Mouse (Mus musculus): ENCODE measurements around the gene Smad5. TPM values are rescaled to one million over a fixed set of nuclear protein-coding genes. Genes with fewer than 3 reads are reported as not detected.

Smad5 gene
- polyA plus RNA-seq, 1 experiment from 2014 or later, result 17.1 TPM

- Histone ChIP-seq H3K27ac (ENCODE audit: low read length) (no peak overlapping the region), H3K9ac (ENCODE audit: low read depth, low read length) (no peak overlapping the region), H3K4me1 (ENCODE audit: control insufficient read depth, insufficient read depth, low read length) (peaks cover 19% of the 10 kb centered on the region), H3K36me3 (ENCODE audit: control insufficient read depth, insufficient read depth, low read length) (no peaks in the 10 kb centered on the region), H3K27me3 (ENCODE audit: control insufficient read depth, insufficient read depth, low read depth, low read length) (peaks cover 24% of the 10 kb centered on the region), H3K4me2 (ENCODE audit: low read length) (no peak overlapping the region), H3K9me3 (replicated peaks; ENCODE audit: control insufficient read depth, low read length, poor library complexity, severe bottlenecking) (no peaks in the 10 kb centered on the region), H3K4me3 (ENCODE audit: low read depth, low read length) (no peak overlapping the region)
- ATAC-seq, result no peak
- WGBS, result 57% methylated on average over 6 of the region's 6 CpGs
Measured at GRCm38 (mm10) chr13:56755871-56756270, 53.1 kb downstream of the Smad5 start.

GRCm38 (mm10) chr13:56757201-56757600, 54.4 kb downstream of the Smad5 start:
- H3K4me2 ChIP-seq (ENCODE audit: low read length), result no peak overlapping the region
- peaks cover 14% of the 10 kb centered on the region for H3K27me3 ChIP-seq (ENCODE audit: control insufficient read depth, insufficient read depth, low read depth, low read length)
- 69% methylated on average over 12 of the region's 12 CpGs for WGBS
- no peaks in the 10 kb centered on the region for H3K36me3 ChIP-seq (ENCODE audit: control insufficient read depth, insufficient read depth, low read length)
- H3K9ac ChIP-seq (ENCODE audit: low read depth, low read length), result no peak overlapping the region
- H3K27ac ChIP-seq (ENCODE audit: low read length), result no peak overlapping the region
- no peaks in the 10 kb centered on the region for H3K9me3 ChIP-seq (replicated peaks; ENCODE audit: control insufficient read depth, low read length, poor library complexity, severe bottlenecking)
- peaks cover 16% of the 10 kb centered on the region for H3K4me1 ChIP-seq (ENCODE audit: control insufficient read depth, insufficient read depth, low read length)
- ATAC-seq, result no peak
- H3K4me3 ChIP-seq (ENCODE audit: low read depth, low read length), result no peak overlapping the region

- Histone ChIP-seq H3K36me3 (ENCODE audit: control insufficient read depth, insufficient read depth, low read length) (no peaks in the 10 kb centered on the region), H3K9me3 (replicated peaks; ENCODE audit: control insufficient read depth, low read length, poor library complexity, severe bottlenecking) (no peaks in the 10 kb centered on the region), H3K27me3 (ENCODE audit: control insufficient read depth, insufficient read depth, low read depth, low read length) (peaks cover 13% of the 10 kb centered on the region), H3K4me2 (ENCODE audit: low read length) (no peak overlapping the region), H3K9ac (ENCODE audit: low read depth, low read length) (no peak overlapping the region), H3K4me3 (ENCODE audit: low read depth, low read length) (no peak overlapping the region), H3K4me1 (ENCODE audit: control insufficient read depth, insufficient read depth, low read length) (peaks cover 12% of the 10 kb centered on the region), H3K27ac (ENCODE audit: low read length) (no peak overlapping the region)
- WGBS, result 22% methylated on average over 6 of the region's 6 CpGs
- no peak for ATAC-seq
Measured at GRCm38 (mm10) chr13:56758492-56758891, 55.7 kb downstream of the Smad5 start.

- ATAC-seq, result no peak
- peaks cover 11% of the 10 kb centered on the region for H3K4me1 ChIP-seq (ENCODE audit: control insufficient read depth, insufficient read depth, low read length)
- no peak overlapping the region for H3K4me3 ChIP-seq (ENCODE audit: low read depth, low read length)
- H3K9ac ChIP-seq (ENCODE audit: low read depth, low read length), result no peak overlapping the region
- no peaks in the 10 kb centered on the region for H3K36me3 ChIP-seq (ENCODE audit: control insufficient read depth, insufficient read depth, low read length)
- H3K4me2 ChIP-seq (ENCODE audit: low read length), result no peak overlapping the region
- WGBS, result 40% methylated on average over 13 of the region's 13 CpGs
- no peaks in the 10 kb centered on the region for H3K9me3 ChIP-seq (replicated peaks; ENCODE audit: control insufficient read depth, low read length, poor library complexity, severe bottlenecking)
- H3K27me3 ChIP-seq (ENCODE audit: control insufficient read depth, insufficient read depth, low read depth, low read length), result no peaks in the 10 kb centered on the region
- no peak overlapping the region for H3K27ac ChIP-seq (ENCODE audit: low read length)
Measured at GRCm38 (mm10) chr13:56762446-56763229, 59.8 kb downstream of the Smad5 start.

GRCm38 (mm10) chr13:56765284-56766032, 62.6 kb downstream of the Smad5 start:
- Histone ChIP-seq H3K4me2 (ENCODE audit: low read length) (no peak overlapping the region), H3K4me3 (ENCODE audit: low read depth, low read length) (no peak overlapping the region), H3K36me3 (ENCODE audit: control insufficient read depth, insufficient read depth, low read length) (no peaks in the 10 kb centered on the region), H3K27me3 (ENCODE audit: control insufficient read depth, insufficient read depth, low read depth, low read length) (no peaks in the 10 kb centered on the region), H3K9ac (ENCODE audit: low read depth, low read length) (peak overlapping the region; percentile 15; the same call in 1 of the 2 replicates), H3K27ac (ENCODE audit: low read length) (no peak overlapping the region), H3K9me3 (replicated peaks; ENCODE audit: control insufficient read depth, low read length, poor library complexity, severe bottlenecking) (no peaks in the 10 kb centered on the region), H3K4me1 (ENCODE audit: control insufficient read depth, insufficient read depth, low read length) (peaks cover 24% of the 10 kb centered on the region)
- 53% methylated on average over 25 of the region's 25 CpGs for WGBS
- no peak for ATAC-seq

- ATAC-seq, result no peak
- no peak overlapping the region for H3K27ac ChIP-seq (ENCODE audit: low read length)
- 37% methylated on average over 5 of the region's 5 CpGs for WGBS
- no peak overlapping the region for H3K4me3 ChIP-seq (ENCODE audit: low read depth, low read length)
- H3K27me3 ChIP-seq (ENCODE audit: control insufficient read depth, insufficient read depth, low read depth, low read length), result no peaks in the 10 kb centered on the region
- no peak overlapping the region for H3K9ac ChIP-seq (ENCODE audit: low read depth, low read length)
- no peak overlapping the region for H3K4me2 ChIP-seq (ENCODE audit: low read length)
- H3K9me3 ChIP-seq (replicated peaks; ENCODE audit: control insufficient read depth, low read length, poor library complexity, severe bottlenecking), result no peaks in the 10 kb centered on the region
- no peaks in the 10 kb centered on the region for H3K36me3 ChIP-seq (ENCODE audit: control insufficient read depth, insufficient read depth, low read length)
- H3K4me1 ChIP-seq (ENCODE audit: control insufficient read depth, insufficient read depth, low read length), result peaks cover 24% of the 10 kb centered on the region
Measured at GRCm38 (mm10) chr13:56766211-56766610, 63.4 kb downstream of the Smad5 start.

GRCm38 (mm10) chr13:56769431-56769830, 66.6 kb downstream of the Smad5 start:
- no peaks in the 10 kb centered on the region for H3K9me3 ChIP-seq (replicated peaks; ENCODE audit: control insufficient read depth, low read length, poor library complexity, severe bottlenecking)
- WGBS, result 18% methylated on average over 4 of the region's 4 CpGs

GRCm38 (mm10) chr13:56770136-56770578, 67.3 kb downstream of the Smad5 start:
- Histone ChIP-seq H3K27ac (ENCODE audit: low read length) (peak overlapping the region; percentile 24), H3K9ac (ENCODE audit: low read depth, low read length) (no peak overlapping the region), H3K4me2 (ENCODE audit: low read length) (no peak overlapping the region), H3K9me3 (replicated peaks; ENCODE audit: control insufficient read depth, low read length, poor library complexity, severe bottlenecking) (no peaks in the 10 kb centered on the region), H3K4me1 (ENCODE audit: control insufficient read depth, insufficient read depth, low read length) (peaks cover 33% of the 10 kb centered on the region), H3K4me3 (ENCODE audit: low read depth, low read length) (no peak overlapping the region), H3K27me3 (ENCODE audit: control insufficient read depth, insufficient read depth, low read depth, low read length) (no peaks in the 10 kb centered on the region), H3K36me3 (ENCODE audit: control insufficient read depth, insufficient read depth, low read length) (no peaks in the 10 kb centered on the region)
- 38% methylated on average over 1 of the region's 1 CpGs for WGBS
- ATAC-seq, result no peak

More at GRCm38 (mm10) chr13:56769431-56769830, 66.6 kb downstream of the Smad5 start:
- no peak for ATAC-seq
- Histone ChIP-seq H3K27me3 (ENCODE audit: control insufficient read depth, insufficient read depth, low read depth, low read length) (no peaks in the 10 kb centered on the region), H3K27ac (ENCODE audit: low read length) (peak overlapping the region; percentile 24; the same call in 1 of the 2 replicates), H3K4me3 (ENCODE audit: low read depth, low read length) (no peak overlapping the region), H3K9ac (ENCODE audit: low read depth, low read length) (no peak overlapping the region), H3K4me2 (ENCODE audit: low read length) (no peak overlapping the region), H3K4me1 (ENCODE audit: control insufficient read depth, insufficient read depth, low read length) (peaks cover 27% of the 10 kb centered on the region), H3K36me3 (ENCODE audit: control insufficient read depth, insufficient read depth, low read length) (no peaks in the 10 kb centered on the region)

GRCm38 (mm10) chr13:56770786-56771185, 68.0 kb downstream of the Smad5 start:
- no peaks in the 10 kb centered on the region for H3K9me3 ChIP-seq (replicated peaks; ENCODE audit: control insufficient read depth, low read length, poor library complexity, severe bottlenecking)
- no peak overlapping the region for H3K9ac ChIP-seq (ENCODE audit: low read depth, low read length)
- H3K4me2 ChIP-seq (ENCODE audit: low read length), result no peak overlapping the region
- no peak for ATAC-seq
- H3K36me3 ChIP-seq (ENCODE audit: control insufficient read depth, insufficient read depth, low read length), result no peaks in the 10 kb centered on the region
- peak overlapping the region; percentile 23 for H3K27ac ChIP-seq (ENCODE audit: low read length)
- WGBS, result 65% methylated on average over 5 of the region's 5 CpGs
- no peaks in the 10 kb centered on the region for H3K27me3 ChIP-seq (ENCODE audit: control insufficient read depth, insufficient read depth, low read depth, low read length)
- H3K4me3 ChIP-seq (ENCODE audit: low read depth, low read length), result no peak overlapping the region
- peaks cover 32% of the 10 kb centered on the region for H3K4me1 ChIP-seq (ENCODE audit: control insufficient read depth, insufficient read depth, low read length)
